Mouse (Mus musculus) liver, adult (tissue): Measurements from ENCODE around the gene Spata20.

Source experiments
- GATA4 ChIP-seq: IDR thresholded peaks from 2 replicates; pipeline ENCODE4 v1.6.1; 2014; ENCODE audit warnings: mild to moderate bottlenecking, low read length; ENCODE audit not compliant: insufficient replicate concordance

Spata20 gene

DNA sequence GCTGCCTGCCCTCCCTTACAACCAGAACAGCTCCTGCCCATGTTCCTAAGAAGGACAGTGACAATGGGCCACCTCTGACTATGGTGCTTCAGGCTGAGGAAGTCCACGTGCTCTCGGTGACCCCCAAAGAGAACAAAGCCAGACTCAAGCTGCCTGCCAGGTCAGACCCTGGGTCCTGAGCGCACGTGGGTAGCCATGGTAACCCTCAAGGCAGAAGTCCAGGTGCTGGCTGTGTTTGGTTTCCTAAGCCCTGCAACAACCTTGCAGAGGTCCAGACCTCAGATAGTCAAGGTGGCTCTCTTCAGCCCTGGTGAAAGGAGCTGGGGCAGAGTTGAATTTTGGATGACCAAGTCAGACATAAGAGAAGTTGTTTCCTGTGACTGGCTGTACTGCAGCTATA is 3.8 kb upstream of the Spata20 start:
- no peak for TF ChIP-seq GATA4

DNA sequence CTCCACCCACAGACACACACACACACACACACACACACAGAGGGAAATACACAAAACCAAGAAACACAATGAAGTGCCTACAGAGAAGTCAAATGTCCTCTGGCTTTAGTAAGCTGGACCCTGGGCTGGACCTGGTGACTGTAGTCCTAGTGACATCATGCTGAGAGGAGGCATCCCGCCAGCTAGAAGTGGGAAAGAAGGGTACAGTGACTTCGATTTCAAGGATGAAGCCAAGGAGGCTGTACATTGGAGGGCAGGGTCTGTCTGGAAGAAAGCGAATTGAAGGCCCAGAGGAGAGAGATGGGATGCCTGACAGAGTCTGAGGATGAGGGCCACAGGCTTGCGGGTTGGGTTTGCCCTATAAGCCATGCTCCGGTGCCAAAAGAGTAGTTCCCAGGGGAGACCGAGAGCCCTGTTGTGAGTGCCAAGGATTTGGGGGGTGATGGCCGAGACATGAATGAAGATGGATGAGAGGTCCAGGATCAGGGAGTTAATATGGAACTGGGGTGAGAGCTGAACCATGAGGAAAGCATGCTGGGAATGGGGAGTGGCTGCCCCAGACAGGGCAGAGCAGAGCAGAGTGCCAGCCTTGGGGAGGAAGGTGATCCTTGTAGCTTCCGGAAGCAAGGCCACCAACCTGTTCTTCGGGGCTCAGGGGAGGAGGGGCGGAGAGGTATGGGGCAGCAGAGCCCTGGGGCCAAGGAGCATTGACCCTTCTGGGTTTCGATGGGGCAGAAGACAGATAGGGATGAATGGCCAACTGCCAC is 3.0 kb upstream of the Spata20 start:
- TF ChIP-seq GATA4: no peak

DNA sequence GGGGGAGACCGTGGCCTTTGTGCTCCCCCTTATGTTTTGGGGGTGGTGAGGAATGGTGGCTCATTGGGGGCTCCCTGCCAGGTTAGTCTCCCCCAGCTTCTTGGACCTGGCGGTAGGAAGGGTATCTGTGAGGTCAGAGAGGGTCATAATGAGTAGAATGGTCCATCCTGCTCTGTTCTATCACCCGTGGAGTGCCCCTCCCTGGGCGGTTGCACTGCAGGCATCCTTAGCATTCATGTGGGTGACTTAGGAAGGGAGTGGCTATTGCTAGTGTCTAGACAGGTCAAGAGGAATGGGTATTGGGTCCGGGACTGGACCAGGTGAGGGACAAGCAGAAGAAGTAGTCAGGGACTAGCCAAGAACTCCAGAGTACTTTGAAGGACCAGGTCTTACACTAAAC is 756 bp downstream of the Spata20 start:
- no peak for TF ChIP-seq GATA4

DNA sequence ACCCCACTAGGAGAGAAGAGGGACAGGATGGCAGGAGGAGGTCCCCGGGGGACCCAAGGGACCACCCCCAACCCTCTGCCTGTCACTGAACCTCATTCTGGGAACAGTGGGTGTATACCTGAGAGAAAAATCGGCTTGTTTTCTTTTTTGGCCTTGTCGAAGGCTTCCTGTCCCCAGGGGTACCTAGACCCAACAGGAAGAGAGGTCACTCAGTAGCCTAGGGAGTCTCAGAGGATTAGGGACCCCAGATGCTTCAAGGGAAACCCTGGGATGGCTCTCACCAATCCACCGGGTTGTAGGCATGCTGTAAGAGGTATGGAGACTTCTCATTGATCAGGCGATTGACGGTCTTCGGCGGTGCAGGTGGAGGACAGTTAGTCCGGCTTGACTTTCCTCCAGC is 1.3 kb downstream of the Spata20 start:
- no peak for TF ChIP-seq GATA4

DNA sequence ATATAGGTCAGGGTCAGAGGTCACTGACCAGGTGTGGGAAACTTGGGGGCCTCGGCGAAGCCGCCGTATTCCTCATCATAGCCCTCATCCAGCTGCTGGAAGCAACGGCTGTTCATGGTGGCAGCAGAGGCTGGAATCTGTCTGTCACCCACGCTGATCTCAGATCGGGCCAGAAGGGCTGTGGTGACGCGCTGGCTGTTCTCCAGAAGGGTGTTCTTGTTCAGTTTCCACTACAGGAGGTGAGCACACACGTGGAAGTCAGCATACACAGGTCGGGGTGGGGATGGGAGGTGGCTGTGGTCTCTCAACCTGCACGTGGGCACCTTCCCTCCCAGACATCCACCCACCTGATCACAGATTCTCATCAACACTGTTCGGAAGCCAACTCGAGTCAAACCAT is 2.1 kb downstream of the Spata20 start:
- no peak for TF ChIP-seq GATA4

DNA sequence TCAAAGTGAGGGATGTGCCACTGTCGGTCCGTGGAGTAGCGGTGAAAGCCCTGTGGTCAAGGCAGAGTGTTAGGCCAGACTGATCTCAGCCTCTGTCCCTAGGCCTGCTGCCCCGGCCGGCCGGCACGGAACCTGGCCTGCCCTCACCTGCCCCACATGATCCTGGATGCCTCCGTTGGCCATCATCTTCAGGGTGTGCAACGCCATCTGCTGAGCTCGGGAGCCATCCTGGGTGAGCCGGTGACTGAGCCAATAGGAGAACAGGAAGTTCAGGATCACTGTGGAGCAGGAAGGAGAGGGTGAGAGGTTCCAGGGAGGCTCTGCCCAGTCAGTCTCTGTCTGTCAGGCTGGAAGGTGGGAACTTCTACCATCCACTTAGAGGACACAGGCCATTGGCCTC is 2.5 kb downstream of the Spata20 start:
- no peak for TF ChIP-seq GATA4

DNA sequence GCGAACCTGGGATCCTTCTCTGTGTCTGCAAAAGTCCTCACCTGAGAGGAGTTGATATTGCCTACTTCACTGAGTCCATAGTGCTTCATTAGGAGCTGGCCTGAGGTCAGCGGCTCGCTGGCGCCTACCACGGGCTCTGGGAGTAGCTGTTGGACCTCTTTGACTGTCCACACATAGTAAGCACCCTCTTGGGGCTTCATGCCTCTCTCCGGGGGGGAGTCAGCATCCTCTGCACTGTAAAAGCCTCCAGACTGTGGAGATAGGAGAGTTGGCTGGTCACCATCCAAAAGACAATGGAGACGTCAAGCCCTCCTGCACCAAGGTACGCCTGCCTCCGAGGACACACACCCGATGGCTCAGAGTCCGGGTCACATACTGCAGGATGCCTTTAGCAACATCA is 3.2 kb downstream of the Spata20 start:
- TF ChIP-seq GATA4: no peak

DNA sequence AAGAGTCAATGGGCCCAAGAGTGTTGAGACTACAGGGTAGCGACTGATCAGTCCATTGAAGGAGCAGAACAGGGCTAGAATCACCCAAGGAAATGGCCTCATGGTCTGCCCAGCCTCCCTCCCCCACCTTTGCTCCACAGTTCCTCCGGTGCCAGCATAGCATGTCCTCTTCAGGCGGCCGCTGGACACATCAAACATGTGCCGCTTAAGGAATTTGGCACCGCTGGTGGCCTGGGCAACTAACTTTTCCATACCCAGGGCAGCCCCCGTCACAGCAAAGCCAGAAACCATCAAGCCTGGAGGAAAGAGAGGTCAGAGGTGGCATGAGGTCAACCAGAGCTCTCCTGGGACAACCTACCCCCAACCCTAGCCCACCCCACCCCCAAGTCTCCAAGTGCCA is 4.0 kb downstream of the Spata20 start:
- TF ChIP-seq GATA4: no peak

DNA sequence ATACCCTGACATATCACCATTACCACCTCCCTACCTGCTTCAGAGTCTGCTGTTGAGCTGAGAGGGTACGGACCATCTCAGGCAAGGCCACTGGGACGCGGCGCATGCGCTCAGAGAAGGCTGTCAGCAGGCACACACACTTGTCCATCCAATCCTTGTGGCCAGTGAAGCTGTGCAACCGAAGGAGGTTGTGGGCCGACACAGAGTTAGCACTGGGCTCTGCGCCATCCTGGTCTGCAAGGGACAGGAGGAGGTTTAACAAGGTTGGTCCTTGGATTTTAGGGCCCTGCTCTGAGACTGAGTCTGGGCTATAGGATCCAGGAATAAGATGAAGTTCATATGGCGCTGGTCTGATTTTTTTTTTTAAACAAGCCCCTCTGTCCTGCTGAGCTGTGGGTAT is 5.6 kb downstream of the Spata20 start:
- no peak for TF ChIP-seq GATA4

DNA sequence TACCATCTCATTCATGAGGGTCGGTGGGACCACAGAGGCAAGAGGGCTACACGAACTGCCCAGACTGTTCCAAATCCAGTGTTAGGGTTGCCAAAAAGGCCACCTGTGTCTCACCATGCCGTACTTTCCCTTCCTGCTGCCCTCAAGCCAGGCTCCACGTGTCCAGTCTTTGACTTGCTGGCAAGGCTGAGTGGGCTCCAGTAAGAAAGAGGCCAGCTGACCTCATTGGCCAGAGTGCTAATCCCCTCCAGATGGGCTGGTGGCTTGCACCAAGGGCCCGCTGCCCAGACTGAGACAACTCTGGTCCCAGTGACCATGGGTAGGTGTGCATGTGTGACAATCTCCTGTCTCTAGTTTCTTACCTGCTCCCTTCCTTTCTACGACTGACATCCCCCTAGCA is 8.3 kb downstream of the Spata20 start:
- TF ChIP-seq GATA4: no peak

DNA sequence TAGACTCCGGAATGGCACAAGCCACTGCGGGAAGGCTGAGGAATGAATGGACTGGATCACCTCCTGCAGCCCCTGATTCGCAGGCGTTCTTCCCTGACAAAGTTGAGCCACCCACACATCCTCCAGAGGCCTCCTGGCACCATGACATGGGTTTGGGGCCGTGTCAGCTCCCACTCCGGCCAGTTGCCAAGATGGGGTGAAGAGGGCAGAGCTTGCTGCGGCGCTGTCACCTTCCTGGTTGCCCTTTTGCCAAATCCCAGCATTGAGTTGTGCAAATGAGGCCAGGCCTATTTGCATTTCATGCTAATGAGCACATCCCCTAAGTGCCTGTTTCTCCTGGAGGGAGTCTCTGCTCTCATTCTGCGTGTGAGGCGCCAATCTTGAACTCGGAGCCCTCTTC is 10.3 kb downstream of the Spata20 start:
- TF ChIP-seq GATA4: no peak

DNA sequence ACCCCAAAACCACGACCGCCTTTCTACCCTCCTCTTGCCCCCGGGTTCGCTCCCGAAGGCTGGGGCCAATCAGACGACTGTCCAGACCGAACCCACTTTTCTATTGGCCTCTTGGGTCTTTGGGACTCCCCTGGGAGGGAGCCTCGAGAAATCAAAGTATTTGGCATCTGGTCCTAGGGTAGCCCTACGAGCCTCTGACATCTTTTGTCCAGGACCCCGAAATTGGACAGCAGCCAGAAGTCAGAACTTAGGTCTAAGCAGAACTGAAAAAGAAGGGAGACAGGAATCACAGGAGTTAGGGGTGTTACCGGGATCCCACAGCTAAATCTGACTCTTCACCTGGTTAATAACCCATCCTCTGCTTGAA is 11.5 kb downstream of the Spata20 start:
- TF ChIP-seq GATA4: no peak

DNA sequence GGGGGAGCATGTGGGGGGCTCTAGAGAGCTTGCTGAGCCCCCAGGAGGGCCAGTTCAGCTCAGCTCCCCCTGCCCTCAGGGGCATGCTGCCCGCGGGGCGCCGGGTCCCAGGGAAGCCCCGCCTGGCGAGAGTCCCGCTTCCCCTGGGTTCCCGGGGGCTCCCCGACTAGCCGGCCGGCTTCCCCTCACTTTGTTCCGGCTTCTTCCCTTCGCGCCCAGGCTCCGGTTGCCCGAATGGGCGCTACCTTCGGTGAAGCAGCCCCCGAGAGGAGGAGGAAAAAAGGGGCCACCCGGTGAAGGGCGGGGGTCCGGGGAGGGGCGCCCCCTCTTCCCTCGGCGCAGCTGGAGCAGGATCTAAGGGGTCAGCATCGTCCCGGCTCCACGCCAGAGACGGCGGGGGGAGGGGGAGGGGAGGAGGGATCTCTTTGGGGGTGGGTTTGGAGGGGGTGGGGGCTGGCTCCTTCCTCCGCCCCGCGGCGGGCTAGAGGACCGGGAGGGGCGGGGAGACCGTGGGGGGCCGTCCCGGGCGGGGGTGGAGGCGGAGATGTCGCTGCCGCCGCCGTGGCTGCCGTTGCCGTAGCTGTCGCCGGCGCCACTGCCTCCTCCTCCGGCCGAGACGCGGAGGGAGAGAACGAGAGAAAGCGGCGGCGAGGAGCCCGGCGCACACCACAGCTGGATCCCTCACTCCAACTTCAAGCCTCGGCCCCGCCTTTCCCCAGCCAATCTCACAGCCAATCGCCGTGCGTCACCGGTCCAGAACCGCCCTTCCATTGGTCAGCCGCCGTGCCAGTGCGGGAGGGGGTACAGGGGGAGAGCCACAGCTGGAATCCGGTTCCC is 12.1 kb downstream of the Spata20 start, which contains the start of gene Cacna1g:
Gene Cacna1g (minus strand): TSS at position 492 of the 837 bp plus-strand sequence.
- TF ChIP-seq GATA4: no peak

DNA sequence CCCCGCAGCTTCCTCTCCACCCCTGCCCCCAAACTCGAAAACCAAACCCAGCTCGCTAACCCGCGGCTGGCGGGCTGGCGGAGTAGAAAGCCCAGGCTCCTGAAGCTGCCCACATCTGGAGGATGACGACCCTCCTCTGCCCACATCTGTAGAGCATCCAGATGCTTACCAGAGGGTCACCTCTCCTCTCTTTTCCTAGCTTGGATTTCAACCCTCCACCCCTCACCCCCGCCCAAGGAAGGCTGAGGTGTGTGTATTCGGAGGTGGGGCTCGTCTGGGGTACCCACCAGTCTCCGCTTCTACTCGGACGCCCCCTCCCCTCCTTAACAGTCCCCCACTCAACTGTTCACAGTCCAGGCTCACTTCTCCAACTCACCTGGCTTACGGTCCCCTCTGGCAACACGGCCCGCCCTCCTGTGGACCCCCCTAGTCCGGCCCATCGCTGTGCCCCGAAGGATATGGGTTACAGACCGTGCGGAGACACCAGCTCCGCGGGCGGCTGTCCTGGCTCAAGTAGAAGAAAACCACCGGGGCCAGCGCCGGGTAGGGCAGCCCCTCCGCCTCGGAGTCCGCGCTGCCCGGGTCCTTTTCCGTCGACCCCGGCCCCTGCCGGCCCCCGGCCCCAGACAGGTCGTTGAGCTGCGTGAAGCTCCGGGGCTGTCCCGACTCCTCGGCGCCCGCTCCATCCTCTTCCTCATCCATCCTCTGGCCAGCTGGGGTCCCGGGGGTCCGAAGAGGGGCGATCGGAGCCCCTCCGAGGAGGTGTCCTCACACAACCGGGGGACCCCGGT is 12.9 kb downstream of the Spata20 start:
- no peak for TF ChIP-seq GATA4

DNA sequence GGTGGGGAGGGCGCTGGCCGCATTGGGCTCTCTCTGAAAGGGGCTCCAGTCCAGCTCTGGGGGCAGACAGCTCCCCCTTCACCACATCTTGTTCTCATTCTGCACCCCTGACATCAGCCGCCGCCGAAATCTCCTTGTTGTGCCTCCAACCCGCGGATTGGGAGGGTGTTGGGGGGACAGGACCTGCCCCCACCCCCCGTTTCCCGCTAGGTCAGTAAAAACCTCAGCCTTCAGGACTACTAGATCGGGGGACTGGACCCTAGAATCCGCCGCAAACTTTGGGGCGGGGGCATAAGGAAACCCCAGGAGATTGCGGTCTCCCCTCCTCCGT is 13.4 kb downstream of the Spata20 start:
- TF ChIP-seq GATA4: no peak

DNA sequence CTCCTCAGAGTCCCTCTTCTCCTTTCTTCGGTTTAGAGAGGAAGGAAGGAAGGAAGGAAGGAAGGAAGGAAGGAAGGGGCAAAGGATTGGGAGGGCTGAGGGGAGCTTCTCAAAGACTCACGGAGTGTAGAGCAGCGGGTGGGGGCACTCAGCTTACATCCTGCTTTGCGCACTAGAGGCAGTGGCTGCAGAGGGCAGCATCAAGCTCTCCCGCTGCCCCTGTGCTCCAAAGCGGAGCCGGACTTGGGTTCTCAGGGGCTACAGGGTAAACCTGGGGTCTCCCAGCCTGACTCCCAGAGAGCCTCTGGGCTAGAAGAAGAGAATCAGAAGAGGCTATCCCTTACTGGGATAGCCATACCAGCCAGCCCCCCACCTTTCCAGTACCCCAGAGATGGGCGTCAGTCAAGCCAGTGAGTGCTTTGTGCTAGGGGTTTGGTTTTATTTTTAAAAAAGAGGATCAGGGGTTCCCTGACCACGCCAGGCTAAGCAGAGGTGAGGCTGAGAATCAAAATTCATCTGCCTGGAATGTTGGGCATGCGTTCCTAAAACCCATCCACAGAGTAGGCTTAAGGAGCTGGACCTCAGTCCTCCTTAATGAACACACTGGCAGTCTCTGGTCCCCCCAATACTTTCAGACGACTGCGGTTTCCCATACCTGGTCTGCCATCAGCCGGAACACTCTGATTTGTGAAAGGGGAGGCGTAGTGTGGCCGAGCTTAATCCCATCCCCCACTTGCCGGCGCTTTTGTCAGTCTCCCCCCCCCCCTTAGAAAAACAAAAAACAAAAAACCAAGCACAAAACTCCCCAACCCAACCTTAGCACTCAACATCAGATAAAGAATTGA is 14.0 kb downstream of the Spata20 start:
- no peak for TF ChIP-seq GATA4

DNA sequence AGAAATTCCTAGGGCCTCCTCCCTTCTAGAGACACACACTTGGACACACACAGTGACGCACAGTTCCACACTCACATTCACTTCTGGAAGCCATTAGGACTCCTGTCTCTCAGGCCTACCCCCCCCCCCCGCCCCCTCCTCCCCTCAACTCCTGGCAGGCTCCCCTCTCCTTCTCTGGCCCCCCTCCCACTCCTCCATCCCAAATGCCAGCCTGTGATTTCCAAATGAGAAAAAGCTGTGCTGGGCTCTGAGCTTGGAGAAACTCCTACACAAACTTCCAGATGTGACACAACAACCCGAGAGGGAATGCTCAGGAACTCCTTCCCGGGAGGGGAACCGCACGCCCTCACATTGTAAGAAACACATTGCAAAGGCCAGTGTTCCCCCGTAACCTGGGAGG is 15.6 kb downstream of the Spata20 start:
- TF ChIP-seq GATA4: no peak
